Mouse (Mus musculus) CD4-positive, CD25-positive, alpha-beta regulatory T cell, adult 9 weeks (primary cell): ENCODE measurements around the gene Cryba2. TPM values are rescaled to one million over a fixed set of nuclear protein-coding genes. Genes with fewer than 3 reads are reported as not detected.

Experiments used
- polyA plus RNA-seq: library from polyadenylated mRNA; unstranded; fragments of 100-300 nt; shearing (Covaris generic); gene quantifications from one replicate; pipeline ENCODE4 v1.2.1, GENCODE M21; 2017

Gene Cryba2
- polyA plus RNA-seq = not detected

GRCm38 (mm10) chr1:74893134-74893855, at the start of gene Cryba2:
Gene Cryba2 (minus strand): TSS chr1:74893143.

GRCm38 (mm10) chr1:74935402-74935801, 42.5 kb upstream of the Cryba2 start, which contains the start of gene Cfap65:
Gene Cfap65 (minus strand): TSS chr1:74935599.

DNA sequence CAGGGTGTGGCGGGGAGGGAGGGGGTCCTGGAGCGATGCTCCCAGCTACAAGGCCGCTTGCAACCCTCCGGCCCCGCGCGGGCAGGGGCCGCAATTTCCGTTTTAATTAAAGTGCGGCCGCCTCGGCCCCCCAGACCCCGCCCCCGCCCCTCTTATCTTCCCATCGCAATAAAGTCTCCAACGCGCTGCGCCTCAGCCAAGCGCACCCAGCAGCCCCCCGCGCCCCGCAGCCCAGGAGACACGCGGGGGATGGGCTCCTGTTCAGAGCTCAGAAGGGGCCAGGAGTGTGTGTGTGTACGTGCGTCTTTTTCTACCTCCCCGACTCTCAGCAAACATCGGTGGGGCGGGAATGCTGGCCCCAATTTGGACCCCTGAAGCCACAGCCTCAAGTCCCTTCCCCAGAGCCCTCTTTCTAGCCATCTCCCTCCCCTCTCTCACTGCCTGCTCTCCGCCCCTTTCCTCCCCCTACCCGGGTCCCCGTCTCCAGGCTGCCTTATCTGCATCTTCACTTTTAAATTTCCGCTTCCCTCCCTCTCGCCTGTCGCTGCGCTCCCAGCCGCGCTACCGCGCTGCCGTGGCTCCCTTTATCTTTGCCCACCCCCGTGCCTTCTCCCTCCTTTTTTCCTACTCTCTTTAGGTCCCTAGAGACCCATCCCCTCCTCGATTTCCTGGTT, 7.4 kb downstream of the Cryba2 start, which contains the start of gene Fev:
Gene Fev, minus strand, starts transcription at position 51 of the 674 bp plus-strand sequence.

DNA sequence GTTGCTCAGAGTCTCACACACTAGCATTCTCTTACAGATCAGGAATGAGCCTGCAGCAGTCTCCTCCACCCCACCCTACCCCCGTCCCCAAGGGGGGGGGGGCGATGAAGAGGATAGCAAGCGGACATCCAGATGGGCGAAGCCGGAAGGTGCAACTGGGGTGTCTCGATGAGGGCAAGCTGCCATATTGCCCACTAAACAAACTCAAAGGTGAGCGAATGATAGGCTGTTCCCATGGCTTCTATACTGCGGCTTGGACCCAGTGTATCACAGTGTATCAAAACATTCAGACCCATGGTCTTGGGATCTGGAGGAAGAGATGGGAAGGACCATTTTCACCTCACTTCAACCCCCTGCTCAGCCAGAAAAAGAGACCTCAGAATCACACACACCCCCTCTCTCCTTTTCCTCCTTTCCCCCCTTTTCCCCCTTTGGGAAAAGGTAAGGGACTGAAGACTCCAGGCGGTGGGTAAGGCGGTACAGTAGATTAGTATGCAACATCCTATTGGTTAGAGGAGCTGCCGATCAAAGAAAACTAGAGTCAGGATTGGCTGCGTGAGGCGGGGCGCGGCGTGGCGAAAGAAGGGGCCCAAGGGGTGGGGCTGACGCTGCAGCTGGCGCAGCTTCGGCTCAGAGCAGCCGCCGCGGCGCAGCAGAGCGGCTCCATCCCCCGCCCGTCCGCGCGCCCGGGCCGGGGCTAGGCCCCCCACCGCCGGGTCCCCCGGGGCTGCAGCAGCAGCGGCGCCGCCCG, 38.5 kb downstream of the Cryba2 start, which contains the start of gene Cdk5r2:
Gene Cdk5r2, plus strand, starts transcription at position 629 of the 751 bp plus-strand sequence.

Other genes starting within 250 kb of the Cryba2 start
- gene Ttll4, start 231.4 kb downstream of the Cryba2 start, polyA plus RNA-seq = 37.7 TPM
- not detected for gene Cyp27a1, start 179.6 kb downstream of the Cryba2 start, polyA plus RNA-seq
- not detected for gene Prkag3, start 143.9 kb downstream of the Cryba2 start, polyA plus RNA-seq
- gene Wnt6, start 121.3 kb downstream of the Cryba2 start, polyA plus RNA-seq = not detected
- gene Wnt10a, start 101.6 kb downstream of the Cryba2 start, polyA plus RNA-seq = 0.29 TPM
- not detected for gene Cdk5r2, start 38.2 kb downstream of the Cryba2 start, polyA plus RNA-seq
- not detected for gene Fev, start 7.7 kb downstream of the Cryba2 start, polyA plus RNA-seq
- not detected for gene Cfap65, start 42.5 kb upstream of the Cryba2 start, polyA plus RNA-seq
- 0.11 TPM for gene Ihh, start 58.5 kb upstream of the Cryba2 start, polyA plus RNA-seq
- gene Nhej1, start 232.1 kb upstream of the Cryba2 start, polyA plus RNA-seq = 9.8 TPM
- 0.42 TPM for gene Slc23a3, start 240.7 kb upstream of the Cryba2 start, polyA plus RNA-seq
- gene Cnppd1, start 249.6 kb upstream of the Cryba2 start, polyA plus RNA-seq = 200 TPM
- 14.4 TPM for gene Retreg2, start 249.6 kb upstream of the Cryba2 start, polyA plus RNA-seq